Mouse (Mus musculus) heart, postnatal 0 days (tissue): ENCODE data around the gene Nr6a1.

Experiments
- CTCF ChIP-seq: IDR thresholded peaks from 2 replicates; pipeline ENCODE4 v1.5.1; 2016; ENCODE audit warnings: antibody characterized with exemption, control low read depth, low read depth
- EP300 ChIP-seq: IDR thresholded peaks from 2 replicates; pipeline ENCODE4 v1.6.1; 2016; ENCODE audit warnings: antibody characterized with exemption, low read depth

DNA sequence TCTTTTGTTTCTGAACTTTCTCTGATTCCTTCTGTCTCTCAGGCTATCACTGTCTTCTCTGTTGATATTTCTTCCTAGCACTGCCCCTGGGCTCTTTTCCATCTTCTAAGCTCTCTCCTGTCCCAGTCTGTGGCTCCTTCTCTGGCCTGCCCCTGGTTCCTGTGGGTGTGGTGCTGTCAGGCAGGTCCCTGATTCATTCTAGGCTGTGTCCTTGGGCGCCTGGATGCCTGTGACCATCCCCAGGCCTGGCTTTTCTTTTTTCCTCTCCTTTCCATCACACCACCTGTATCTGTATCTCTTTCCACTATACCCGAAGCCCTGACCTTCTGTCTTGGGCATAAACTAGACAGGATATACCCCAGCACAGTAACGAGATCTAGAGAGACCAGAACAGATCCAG lies 241.7 kb downstream of the Nr6a1 start:
- TF ChIP-seq CTCF (no peak), EP300 (no peak)
